Mouse (Mus musculus): ENCODE data around the gene Got2. TPM values are rescaled to one million over a fixed set of nuclear protein-coding genes. Genes with fewer than 3 reads are reported as not detected.

The Got2 gene
- polyA plus RNA-seq, 1 experiment from 2014 or later, result 192 TPM

DNA sequence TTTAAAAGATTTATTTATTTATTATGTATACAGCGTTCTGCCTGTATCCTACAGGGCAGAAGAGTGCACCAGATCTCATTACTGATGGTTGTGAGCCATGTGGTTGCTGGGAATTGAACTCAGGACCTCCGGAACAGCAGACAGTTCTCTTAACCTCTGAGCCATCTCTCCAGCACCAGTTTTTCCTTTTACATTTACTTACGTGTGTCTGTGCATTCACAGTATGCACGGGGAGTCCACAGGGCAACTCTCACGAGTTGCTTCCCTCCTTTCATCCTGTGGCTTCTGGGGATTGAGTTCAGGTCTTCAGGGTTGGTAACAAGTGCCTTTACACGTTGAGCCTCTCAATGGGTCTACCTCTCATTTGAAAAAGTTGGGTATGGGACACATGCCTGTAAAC, 34.2 kb downstream of the Got2 start:
- 91% methylated on average over 6 of the region's 6 CpGs for WGBS
- no peaks in the 10 kb centered on the region for H3K9me3 ChIP-seq (replicated peaks)
- DNase-seq (ENCODE audit: low spot score), result no peak
- H3K36me3 ChIP-seq, result no peaks in the 10 kb centered on the region
- no peaks in the 10 kb centered on the region for H3K27me3 ChIP-seq (ENCODE audit: low read depth, poor library complexity, severe bottlenecking)
- no peak overlapping the region for H3K27ac ChIP-seq (replicated peaks)
- H3K4me1 ChIP-seq, result peaks cover 16% of the 10 kb centered on the region
- H3K4me3 ChIP-seq, result no peak overlapping the region

DNA sequence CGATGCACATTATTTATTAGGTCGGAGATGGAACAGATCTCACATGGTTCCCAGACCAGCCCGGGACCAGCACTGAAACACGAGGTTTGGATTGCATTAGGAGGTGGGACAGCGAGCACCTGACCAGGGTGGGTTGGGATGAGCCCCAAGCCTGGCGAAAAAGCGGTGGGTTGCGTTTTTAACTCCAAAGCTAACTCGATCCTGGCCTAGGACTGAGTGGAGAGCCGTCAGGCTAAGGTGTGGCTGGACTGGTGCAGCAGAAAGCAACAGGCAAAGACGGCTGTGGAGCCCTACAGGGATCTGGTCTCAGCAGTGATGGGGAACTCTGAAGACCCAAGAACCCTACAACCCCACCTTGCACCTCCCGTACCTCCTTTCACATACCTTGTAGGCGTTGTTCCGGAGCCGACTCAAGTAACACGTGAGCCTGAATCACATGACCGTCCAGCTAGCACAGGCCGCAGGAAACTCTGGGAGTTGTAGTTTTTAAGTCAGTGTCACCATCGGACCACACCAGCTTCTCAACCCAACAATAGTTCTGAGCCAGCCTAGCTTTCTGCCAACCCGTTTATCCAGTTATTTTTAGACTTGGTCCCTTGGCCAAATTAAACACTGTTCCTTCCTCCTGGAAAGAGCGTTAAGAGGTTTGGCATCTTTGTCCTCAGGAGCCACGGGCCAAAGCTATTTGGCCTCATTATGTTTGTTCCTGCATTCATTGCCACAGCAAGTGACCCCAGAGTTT, 35.1 kb downstream of the Got2 start, which contains the start of gene Slc38a7:
Slc38a7 (minus strand) TSS at position 438 of the 742 bp plus-strand sequence.
- H3K4me3 ChIP-seq, result peak within 1 kb of the TSS; percentile 81
- peaks cover 4% of the 10 kb centered on the region for H3K36me3 ChIP-seq
- no peaks in the 10 kb centered on the region for H3K9me3 ChIP-seq (replicated peaks)
- peaks cover 16% of the 10 kb centered on the region for H3K4me1 ChIP-seq
- H3K27ac ChIP-seq (replicated peaks), result peak within 1 kb of the TSS; percentile 78
- DNase-seq (ENCODE audit: low spot score), result peak; percentile 73
- H3K27me3 ChIP-seq (ENCODE audit: low read depth, poor library complexity, severe bottlenecking), result no peaks in the 10 kb centered on the region
- WGBS, result 17% methylated on average over 22 of the region's 22 CpGs

DNA sequence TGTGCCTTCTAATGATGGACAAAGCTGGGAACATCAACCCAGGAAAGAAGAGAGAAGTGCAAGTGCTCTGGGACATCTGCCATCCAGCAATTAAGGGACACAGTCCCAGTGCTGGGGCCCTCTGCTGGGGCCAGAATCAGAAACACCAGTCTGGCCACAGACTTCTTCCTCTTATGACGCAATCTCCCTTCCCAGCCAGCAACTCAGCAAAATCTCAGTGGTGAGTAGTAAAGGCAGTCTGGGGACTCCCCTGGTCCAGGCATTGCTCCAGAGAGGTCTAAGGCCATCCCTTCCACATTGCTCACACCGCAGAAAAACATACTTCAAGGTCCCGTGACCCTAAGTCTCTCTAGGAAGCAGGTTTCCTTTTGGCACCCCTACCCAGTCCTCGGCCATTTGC, 36.1 kb downstream of the Got2 start:
- H3K27me3 ChIP-seq (ENCODE audit: low read depth, poor library complexity, severe bottlenecking), result no peaks in the 10 kb centered on the region
- no peak overlapping the region for H3K27ac ChIP-seq (replicated peaks)
- H3K4me1 ChIP-seq, result peaks cover 16% of the 10 kb centered on the region
- H3K36me3 ChIP-seq, result peaks cover 12% of the 10 kb centered on the region
- DNase-seq (ENCODE audit: low spot score), result no peak
- no peaks in the 10 kb centered on the region for H3K9me3 ChIP-seq (replicated peaks)
- WGBS, result 82% methylated on average over 4 of the region's 4 CpGs
- H3K4me3 ChIP-seq, result peak overlapping the region; percentile 81

DNA sequence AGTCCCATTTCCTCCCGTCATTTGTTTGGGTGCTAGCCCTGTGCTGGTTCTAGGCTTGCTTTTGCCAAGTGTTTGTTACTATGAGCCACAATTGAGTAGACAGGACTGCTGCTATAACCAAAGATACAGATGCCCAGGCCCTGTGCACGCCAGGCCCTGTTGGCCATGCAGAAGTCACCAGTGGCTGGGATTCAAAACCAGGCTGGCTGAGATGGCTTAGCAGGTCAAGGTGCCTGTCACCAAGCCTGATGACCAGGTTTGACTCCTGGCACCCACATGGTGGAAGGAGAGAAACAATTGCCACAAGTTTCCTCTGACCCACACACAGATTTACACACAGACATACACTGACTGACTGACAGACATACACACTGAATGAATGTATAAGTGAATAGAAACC, 38.0 kb downstream of the Got2 start:
- no peak overlapping the region for H3K27ac ChIP-seq (replicated peaks)
- no peaks in the 10 kb centered on the region for H3K27me3 ChIP-seq (ENCODE audit: low read depth, poor library complexity, severe bottlenecking)
- H3K36me3 ChIP-seq, result peaks cover 26% of the 10 kb centered on the region
- H3K4me1 ChIP-seq, result peaks cover 16% of the 10 kb centered on the region
- no peak for DNase-seq (ENCODE audit: low spot score)
- 87% methylated on average over 2 of the region's 2 CpGs for WGBS
- no peak overlapping the region for H3K4me3 ChIP-seq
- no peaks in the 10 kb centered on the region for H3K9me3 ChIP-seq (replicated peaks)

DNA sequence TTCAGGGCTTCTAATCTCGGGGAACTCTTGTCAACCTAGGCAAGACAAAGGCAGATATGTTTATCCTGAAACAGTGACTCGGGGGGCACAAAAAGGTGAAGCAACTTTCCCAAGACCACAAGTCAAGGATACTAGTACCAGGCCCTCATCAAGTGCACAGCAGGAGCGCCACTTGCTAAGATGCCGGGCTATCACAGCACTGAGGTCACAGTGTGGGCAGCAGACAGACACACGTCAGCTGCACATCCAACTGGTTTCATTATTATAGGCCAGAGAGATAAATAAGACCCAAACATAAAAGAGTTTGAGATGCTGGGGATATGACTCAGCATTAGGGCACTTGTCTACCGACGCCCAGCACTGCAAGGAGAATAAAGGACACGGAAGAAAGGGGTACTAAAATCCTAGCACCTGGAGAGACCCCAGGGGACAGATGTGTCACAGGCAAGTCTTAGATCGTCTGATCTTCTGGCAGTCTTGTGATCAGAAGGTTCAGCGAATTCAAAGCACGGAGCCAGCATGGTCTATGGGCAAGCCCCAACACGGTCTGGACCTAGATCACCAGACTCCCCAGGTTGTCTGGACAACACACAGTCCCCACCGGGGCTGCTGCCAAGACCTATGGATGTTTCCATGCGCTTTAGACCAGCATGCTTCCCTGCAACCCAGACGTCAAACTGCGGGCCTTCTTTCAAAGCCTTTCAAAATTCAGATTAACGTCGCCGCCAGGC, 39.4 kb downstream of the Got2 start:
- Histone ChIP-seq H3K9me3 (replicated peaks) (no peaks in the 10 kb centered on the region), H3K27ac (replicated peaks) (no peak overlapping the region), H3K4me1 (peaks cover 16% of the 10 kb centered on the region), H3K4me3 (no peak overlapping the region), H3K27me3 (ENCODE audit: low read depth, poor library complexity, severe bottlenecking) (no peaks in the 10 kb centered on the region), H3K36me3 (peaks cover 40% of the 10 kb centered on the region)
- no peak for DNase-seq (ENCODE audit: low spot score)
- WGBS, result 93% methylated on average over 19 of the region's 19 CpGs

DNA sequence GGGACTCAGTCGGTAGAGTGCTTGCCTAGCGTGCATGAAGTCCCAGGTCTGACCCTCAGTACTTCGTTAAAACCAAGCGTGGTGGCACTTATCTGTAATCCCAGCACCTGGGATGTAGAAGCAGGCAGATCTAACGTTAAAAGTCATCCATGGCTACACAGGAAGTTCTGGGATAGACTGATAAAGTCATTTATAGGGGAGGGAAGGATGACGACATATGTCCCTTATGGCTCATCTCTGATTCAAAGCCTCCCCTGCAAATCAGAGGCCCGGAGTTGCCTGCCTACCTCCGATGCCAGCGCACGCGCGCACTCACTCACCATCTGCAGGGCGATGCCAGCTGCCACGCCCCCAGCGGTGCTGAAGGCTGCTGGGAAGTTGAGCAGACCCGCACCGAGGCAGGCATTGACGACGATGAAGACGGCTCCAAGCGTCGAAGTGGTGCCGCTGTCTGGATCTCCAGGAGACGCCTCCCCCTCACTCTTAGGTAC, 40.2 kb downstream of the Got2 start:
- Histone ChIP-seq H3K36me3 (peaks cover 48% of the 10 kb centered on the region), H3K27me3 (ENCODE audit: low read depth, poor library complexity, severe bottlenecking) (no peaks in the 10 kb centered on the region), H3K4me3 (no peak overlapping the region), H3K27ac (replicated peaks) (no peak overlapping the region), H3K9me3 (replicated peaks) (no peaks in the 10 kb centered on the region), H3K4me1 (peaks cover 11% of the 10 kb centered on the region)
- no peak for DNase-seq (ENCODE audit: low spot score)
- 83% methylated on average over 24 of the region's 24 CpGs for WGBS

DNA sequence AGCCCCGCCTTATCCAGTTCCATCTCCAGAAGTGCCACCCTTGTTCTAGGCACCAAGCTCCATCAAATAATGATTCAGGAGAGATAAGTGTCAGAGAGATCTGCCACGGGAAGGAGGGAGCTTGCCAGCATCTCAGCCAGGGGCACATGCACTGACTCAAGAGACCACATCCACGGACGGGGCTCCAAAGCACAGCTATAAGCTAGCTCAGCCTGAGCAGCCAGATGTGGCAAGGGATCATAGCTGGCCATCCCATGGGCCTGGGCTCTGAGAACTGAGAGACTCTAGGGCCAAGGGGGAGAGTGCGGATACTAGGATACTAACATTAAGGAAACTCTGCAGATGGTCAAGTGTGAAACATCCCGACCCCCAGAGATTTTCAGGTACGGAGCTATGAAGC, 43.3 kb downstream of the Got2 start:
- Histone ChIP-seq H3K27ac (replicated peaks) (no peak overlapping the region), H3K27me3 (ENCODE audit: low read depth, poor library complexity, severe bottlenecking) (no peaks in the 10 kb centered on the region), H3K4me3 (no peak overlapping the region), H3K9me3 (replicated peaks) (no peaks in the 10 kb centered on the region), H3K4me1 (no peaks in the 10 kb centered on the region), H3K36me3 (peaks cover 79% of the 10 kb centered on the region)
- DNase-seq (ENCODE audit: low spot score), result no peak
- 92% methylated on average over 7 of the region's 7 CpGs for WGBS

DNA sequence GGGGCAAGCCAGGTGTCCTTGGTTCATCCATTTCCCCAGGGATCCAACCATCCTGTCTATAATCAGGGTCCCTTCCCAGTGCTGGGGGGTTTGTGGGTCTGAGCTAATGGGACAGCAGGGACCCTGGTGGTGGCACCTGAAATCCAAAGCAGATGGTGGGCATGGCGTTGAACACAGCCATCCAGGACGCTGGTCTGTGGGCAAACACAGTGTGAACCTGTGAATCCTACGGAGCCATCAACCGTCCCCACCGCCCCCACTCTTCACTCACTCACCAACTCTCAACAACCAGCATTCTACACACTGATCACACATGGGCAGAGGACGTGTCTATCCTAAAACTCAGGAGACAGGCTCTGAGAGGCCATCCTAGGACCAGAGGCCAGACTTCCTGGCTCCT, 44.4 kb downstream of the Got2 start:
- H3K4me1 ChIP-seq, result no peaks in the 10 kb centered on the region
- H3K4me3 ChIP-seq, result no peak overlapping the region
- no peaks in the 10 kb centered on the region for H3K27me3 ChIP-seq (ENCODE audit: low read depth, poor library complexity, severe bottlenecking)
- DNase-seq (ENCODE audit: low spot score), result no peak
- 89% methylated on average over 6 of the region's 6 CpGs for WGBS
- no peak overlapping the region for H3K27ac ChIP-seq (replicated peaks)
- H3K9me3 ChIP-seq (replicated peaks), result no peaks in the 10 kb centered on the region
- H3K36me3 ChIP-seq, result peaks cover 79% of the 10 kb centered on the region

DNA sequence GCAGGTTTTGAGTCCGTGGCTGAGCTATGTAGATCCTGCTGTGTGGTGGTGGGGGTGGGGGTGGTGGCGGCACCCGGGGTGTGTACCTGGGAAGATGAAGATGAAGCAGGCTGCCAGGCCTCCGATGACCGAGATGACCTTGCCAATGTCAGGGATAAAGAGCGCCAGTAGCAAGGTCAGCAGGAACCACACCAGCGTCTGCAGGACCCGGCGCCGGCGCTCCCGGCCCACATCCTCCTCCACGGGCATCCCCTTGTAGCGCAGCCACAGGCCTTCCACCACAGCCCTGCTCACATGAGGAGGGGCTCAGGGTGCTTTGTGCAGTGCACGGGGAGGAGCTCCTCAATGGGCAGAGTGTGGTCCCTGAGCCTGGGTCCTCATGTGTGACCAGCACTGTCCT, 46.9 kb downstream of the Got2 start:
- peaks cover 71% of the 10 kb centered on the region for H3K36me3 ChIP-seq
- H3K4me3 ChIP-seq, result no peak overlapping the region
- no peaks in the 10 kb centered on the region for H3K9me3 ChIP-seq (replicated peaks)
- no peaks in the 10 kb centered on the region for H3K27me3 ChIP-seq (ENCODE audit: low read depth, poor library complexity, severe bottlenecking)
- WGBS, result 90% methylated on average over 15 of the region's 15 CpGs
- no peaks in the 10 kb centered on the region for H3K4me1 ChIP-seq
- no peak for DNase-seq (ENCODE audit: low spot score)
- no peak overlapping the region for H3K27ac ChIP-seq (replicated peaks)

DNA sequence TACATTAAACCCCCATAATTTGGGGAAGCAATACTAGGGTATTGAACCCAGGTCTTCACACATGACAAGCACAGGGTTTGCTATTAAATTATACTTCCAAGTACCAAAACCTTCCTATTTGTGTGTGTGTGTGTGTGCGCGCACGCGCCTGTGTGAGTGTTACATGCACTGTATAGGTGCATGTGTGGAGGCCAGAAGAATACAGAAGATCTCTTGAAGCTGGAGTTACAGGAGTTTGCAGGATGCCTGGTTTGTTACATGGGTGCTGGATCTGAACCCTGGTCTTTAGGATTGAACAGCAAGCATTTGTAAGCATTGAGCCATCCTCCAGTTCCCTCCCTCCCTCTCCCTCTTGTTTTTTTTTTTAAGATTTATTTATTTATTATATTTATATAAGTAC, 49.1 kb downstream of the Got2 start:
- H3K27me3 ChIP-seq (ENCODE audit: low read depth, poor library complexity, severe bottlenecking), result no peaks in the 10 kb centered on the region
- no peak for DNase-seq (ENCODE audit: low spot score)
- H3K4me1 ChIP-seq, result peaks cover 2% of the 10 kb centered on the region; the same call in 1 of the 2 replicates
- WGBS, result 97% methylated on average over 4 of the region's 4 CpGs
- no peak overlapping the region for H3K4me3 ChIP-seq
- H3K36me3 ChIP-seq, result peaks cover 54% of the 10 kb centered on the region
- H3K27ac ChIP-seq (replicated peaks), result no peak overlapping the region
- no peaks in the 10 kb centered on the region for H3K9me3 ChIP-seq (replicated peaks)

DNA sequence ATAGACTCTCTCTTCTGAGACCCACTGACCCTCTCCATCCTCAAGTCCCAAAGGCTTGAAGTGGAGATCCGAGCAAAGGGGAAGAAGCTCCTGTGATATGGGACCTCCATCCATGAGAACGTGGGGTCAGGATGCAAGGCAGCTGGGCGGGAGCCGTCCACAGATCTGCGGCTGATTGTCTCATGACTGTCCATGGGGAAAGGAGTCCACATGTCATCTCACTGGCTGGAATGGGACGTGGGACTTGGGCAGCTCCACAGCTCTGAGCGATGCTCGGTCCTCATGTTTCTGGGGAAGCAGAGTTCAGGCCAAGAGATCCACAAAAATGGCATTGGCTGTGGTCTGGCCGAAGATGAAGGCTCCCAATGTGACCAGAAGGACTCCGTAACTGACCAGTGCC, 51.1 kb downstream of the Got2 start:
- Histone ChIP-seq H3K9me3 (replicated peaks) (no peaks in the 10 kb centered on the region), H3K36me3 (peaks cover 34% of the 10 kb centered on the region), H3K27me3 (ENCODE audit: low read depth, poor library complexity, severe bottlenecking) (no peaks in the 10 kb centered on the region), H3K27ac (replicated peaks) (no peak overlapping the region), H3K4me3 (no peak overlapping the region), H3K4me1 (peaks cover 21% of the 10 kb centered on the region)
- DNase-seq (ENCODE audit: low spot score), result no peak
- 91% methylated on average over 10 of the region's 10 CpGs for WGBS

DNA sequence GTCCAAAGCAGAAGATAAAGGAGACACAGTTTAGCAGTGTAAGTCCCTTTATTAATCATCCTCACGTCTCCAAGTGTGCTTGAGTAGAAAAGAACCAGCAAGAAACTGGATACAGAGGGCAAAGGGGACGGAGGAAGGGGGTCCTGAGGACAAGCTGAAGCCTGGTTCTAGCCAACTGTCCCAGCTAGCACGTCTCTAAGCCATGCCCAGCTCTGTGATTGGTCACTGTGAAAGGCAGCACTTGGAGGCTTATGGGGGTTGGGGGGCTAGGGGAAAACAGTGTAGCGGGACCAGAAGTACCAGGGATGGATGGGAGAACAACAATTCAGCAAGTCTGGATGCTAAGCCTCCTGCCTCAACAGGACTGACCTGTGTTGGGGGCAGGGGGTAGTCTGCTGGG, 52.5 kb downstream of the Got2 start:
- no peak overlapping the region for H3K27ac ChIP-seq (replicated peaks)
- DNase-seq (ENCODE audit: low spot score), result no peak
- peaks cover 22% of the 10 kb centered on the region for H3K4me1 ChIP-seq
- no peaks in the 10 kb centered on the region for H3K27me3 ChIP-seq (ENCODE audit: low read depth, poor library complexity, severe bottlenecking)
- H3K9me3 ChIP-seq (replicated peaks), result no peaks in the 10 kb centered on the region
- H3K36me3 ChIP-seq, result peaks cover 22% of the 10 kb centered on the region
- no peak overlapping the region for H3K4me3 ChIP-seq
- WGBS, result 76% methylated on average over 4 of the region's 4 CpGs

DNA sequence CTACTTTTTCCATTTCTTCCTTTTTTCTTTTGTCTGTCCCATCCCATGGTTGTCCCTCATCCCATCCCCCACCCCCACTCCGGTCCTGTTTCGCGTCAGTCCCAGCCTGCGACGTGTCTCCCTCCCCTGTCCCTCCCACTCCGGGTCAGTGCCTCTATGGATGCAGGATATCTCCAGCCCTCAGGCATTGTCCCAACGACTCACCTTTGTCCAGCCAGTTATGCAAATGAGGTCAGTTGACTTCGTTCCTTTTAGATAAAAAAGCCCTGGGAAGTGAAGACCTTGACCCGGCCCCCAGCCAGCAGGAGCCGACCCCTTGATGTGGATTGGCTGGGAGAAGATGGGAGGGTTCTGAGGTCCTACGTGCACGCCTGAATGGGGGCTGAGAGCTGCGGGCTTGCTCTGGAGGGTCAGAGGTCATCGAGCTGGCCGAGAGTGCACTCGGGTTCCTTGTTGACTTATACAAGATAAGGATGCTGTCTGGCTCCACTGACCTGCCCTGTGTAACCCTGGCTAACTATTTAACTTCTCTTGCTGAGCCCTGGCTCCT, 54.8 kb downstream of the Got2 start:
- under 1% methylated on average over 16 of the region's 16 CpGs for WGBS
- Histone ChIP-seq H3K9me3 (replicated peaks) (no peaks in the 10 kb centered on the region), H3K27ac (replicated peaks) (peak overlapping the region; percentile 78), H3K4me3 (peak overlapping the region; percentile 53), H3K27me3 (ENCODE audit: low read depth, poor library complexity, severe bottlenecking) (no peaks in the 10 kb centered on the region), H3K4me1 (peaks cover 22% of the 10 kb centered on the region), H3K36me3 (peaks cover 13% of the 10 kb centered on the region)
- peak; percentile 82 for DNase-seq (ENCODE audit: low spot score)
